Mouse (Mus musculus): ENCODE measurements around the gene Nckap5l. TPM values are rescaled to one million over a fixed set of nuclear protein-coding genes. Genes with fewer than 3 reads are reported as not detected.
A peak's percentile ranks its signal among the peaks of the same experiment; 100 is the strongest.

Nckap5l gene
- polyA plus RNA-seq, 1 experiment, result 3.1 TPM

DNA sequence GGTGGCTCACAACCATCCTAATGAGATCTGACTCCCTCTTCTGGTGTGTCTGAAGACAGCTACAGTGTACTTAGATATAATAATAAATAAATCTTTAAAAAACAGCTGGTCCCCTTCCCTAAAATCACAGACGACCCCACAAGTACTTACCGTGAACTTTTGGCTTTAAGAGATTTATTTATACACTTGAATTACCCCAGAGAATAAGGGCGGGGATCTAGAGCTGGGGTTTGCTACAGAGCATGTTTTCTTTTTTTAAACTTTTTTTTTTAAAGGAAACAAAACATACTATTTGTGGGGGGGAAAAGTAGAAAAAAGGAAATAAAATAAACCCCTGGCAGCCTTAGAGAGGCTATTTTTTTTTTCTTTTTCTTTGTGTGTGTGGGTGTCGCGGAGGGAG, 37.4 kb downstream of the Nckap5l start:
- H3K4me1 ChIP-seq (ENCODE audit: control insufficient read depth, insufficient read depth, low read length), result peaks cover 6% of the 10 kb centered on the region; the same call in 1 of the 2 replicates
- WGBS, result 21% methylated on average over 5 of the region's 5 CpGs
- H3K27me3 ChIP-seq (replicated peaks; ENCODE audit: control insufficient read depth, insufficient read depth, low read length), result no peaks in the 10 kb centered on the region
- H3K4me3 ChIP-seq (ENCODE audit: insufficient read depth, low read depth, low read length), result no peak overlapping the region
- H3K27ac ChIP-seq (ENCODE audit: insufficient read depth, low read depth, low read length), result no peak overlapping the region
- DNase-seq, result no peak
- H3K36me3 ChIP-seq (ENCODE audit: control insufficient read depth, insufficient read depth, low read length), result no peaks in the 10 kb centered on the region
- TF ChIP-seq CTCF (conservative IDR thresholded peaks at IDR 0.05; ENCODE audit: insufficient read depth, insufficient read length, low read depth, low read length), result no peak
- TF ChIP-seq POLR2A (IDR thresholded peaks at IDR 0.05; ENCODE audit: low read depth, low read length), result no peak

- TF ChIP-seq CTCF (conservative IDR thresholded peaks at IDR 0.05; ENCODE audit: insufficient read depth, insufficient read length, low read depth, low read length) (no peak), POLR2A (IDR thresholded peaks at IDR 0.05; ENCODE audit: low read depth, low read length) (no peak)
- H3K27me3 ChIP-seq (replicated peaks; ENCODE audit: control insufficient read depth, insufficient read depth, low read length), result no peaks in the 10 kb centered on the region
- DNase-seq, result no peak
- peaks cover 6% of the 10 kb centered on the region; the same call in 1 of the 2 replicates for H3K4me1 ChIP-seq (ENCODE audit: control insufficient read depth, insufficient read depth, low read length)
- WGBS, result 47% methylated on average over 17 of the region's 17 CpGs
- no peaks in the 10 kb centered on the region for H3K36me3 ChIP-seq (ENCODE audit: control insufficient read depth, insufficient read depth, low read length)
- no peak overlapping the region for H3K27ac ChIP-seq (ENCODE audit: insufficient read depth, low read depth, low read length)
- H3K4me3 ChIP-seq (ENCODE audit: insufficient read depth, low read depth, low read length), result no peak overlapping the region
Observed at GRCm38 (mm10) chr15:99417692-99418271, 39.8 kb downstream of the Nckap5l start.

DNA sequence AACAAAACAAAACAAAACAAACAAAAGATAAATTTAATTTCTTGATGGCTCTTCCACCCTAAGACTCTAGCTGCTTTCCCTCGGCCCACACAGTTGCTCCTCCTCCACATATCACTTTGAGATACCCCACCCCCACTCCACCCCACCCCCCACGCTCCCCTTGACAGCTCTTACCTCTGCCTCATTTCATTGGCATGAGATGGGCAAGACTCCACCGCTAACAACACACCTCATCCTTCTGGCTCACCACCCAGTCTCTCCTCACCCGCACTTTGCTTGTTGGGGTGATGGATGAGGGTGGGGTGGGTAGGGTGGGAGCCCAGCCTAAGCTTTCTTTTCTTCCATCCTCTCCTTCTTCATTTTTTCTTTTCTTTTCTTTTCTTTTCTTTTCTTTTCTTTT, 40.6 kb downstream of the Nckap5l start:
- WGBS, result 15% methylated on average over 4 of the region's 4 CpGs
- no peaks in the 10 kb centered on the region for H3K27me3 ChIP-seq (replicated peaks; ENCODE audit: control insufficient read depth, insufficient read depth, low read length)
- no peak for TF ChIP-seq CTCF (conservative IDR thresholded peaks at IDR 0.05; ENCODE audit: insufficient read depth, insufficient read length, low read depth, low read length)
- TF ChIP-seq POLR2A (IDR thresholded peaks at IDR 0.05; ENCODE audit: low read depth, low read length), result no peak
- H3K4me1 ChIP-seq (ENCODE audit: control insufficient read depth, insufficient read depth, low read length), result peaks cover 6% of the 10 kb centered on the region; the same call in 1 of the 2 replicates
- no peak for DNase-seq
- no peaks in the 10 kb centered on the region for H3K36me3 ChIP-seq (ENCODE audit: control insufficient read depth, insufficient read depth, low read length)
- H3K4me3 ChIP-seq (ENCODE audit: insufficient read depth, low read depth, low read length), result no peak overlapping the region
- H3K27ac ChIP-seq (ENCODE audit: insufficient read depth, low read depth, low read length), result no peak overlapping the region

- H3K27ac ChIP-seq (ENCODE audit: insufficient read depth, low read depth, low read length), result no peak overlapping the region
- peak; percentile 87 for DNase-seq
- 11% methylated on average over 13 of the region's 13 CpGs for WGBS
- no peaks in the 10 kb centered on the region for H3K27me3 ChIP-seq (replicated peaks; ENCODE audit: control insufficient read depth, insufficient read depth, low read length)
- no peaks in the 10 kb centered on the region for H3K36me3 ChIP-seq (ENCODE audit: control insufficient read depth, insufficient read depth, low read length)
- H3K4me3 ChIP-seq (ENCODE audit: insufficient read depth, low read depth, low read length), result no peak overlapping the region
- H3K4me1 ChIP-seq (ENCODE audit: control insufficient read depth, insufficient read depth, low read length), result peaks cover 6% of the 10 kb centered on the region; the same call in 1 of the 2 replicates
- TF ChIP-seq CTCF (conservative IDR thresholded peaks at IDR 0.05; ENCODE audit: insufficient read depth, insufficient read length, low read depth, low read length) (peak; percentile 100), POLR2A (IDR thresholded peaks at IDR 0.05; ENCODE audit: low read depth, low read length) (no peak)
Observed at GRCm38 (mm10) chr15:99416348-99416882, 41.1 kb downstream of the Nckap5l start.

DNA sequence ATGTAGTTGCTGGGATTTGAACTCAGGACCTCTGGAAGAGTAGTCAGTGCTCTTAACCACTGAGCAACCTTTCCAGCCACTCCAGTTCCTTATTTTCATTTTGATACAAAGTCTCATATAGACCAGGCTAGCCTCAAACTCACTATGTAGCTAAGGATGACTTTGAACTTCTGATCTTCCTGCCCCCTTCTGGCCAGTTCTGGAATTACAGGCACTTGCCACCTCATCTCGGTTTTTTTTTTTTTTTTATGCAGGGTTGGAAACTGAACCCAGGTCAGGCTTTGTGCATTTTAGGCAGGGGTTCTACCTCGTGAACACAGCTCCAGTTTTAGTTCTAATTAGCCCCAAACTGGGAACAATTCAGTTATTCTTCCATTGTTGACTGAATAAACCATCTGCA, 41.8 kb downstream of the Nckap5l start:
- H3K36me3 ChIP-seq (ENCODE audit: control insufficient read depth, insufficient read depth, low read length), result no peaks in the 10 kb centered on the region
- peak; percentile 58 for DNase-seq
- no peak overlapping the region for H3K4me3 ChIP-seq (ENCODE audit: insufficient read depth, low read depth, low read length)
- H3K27ac ChIP-seq (ENCODE audit: insufficient read depth, low read depth, low read length), result no peak overlapping the region
- H3K27me3 ChIP-seq (replicated peaks; ENCODE audit: control insufficient read depth, insufficient read depth, low read length), result no peaks in the 10 kb centered on the region
- 0 out of 2 replicates have a peak, but pooled peaks have one; percentile 29 for TF ChIP-seq CTCF (conservative IDR thresholded peaks at IDR 0.05; ENCODE audit: insufficient read depth, insufficient read length, low read depth, low read length)
- TF ChIP-seq POLR2A (IDR thresholded peaks at IDR 0.05; ENCODE audit: low read depth, low read length), result no peak
- 8% methylated on average over 2 of the region's 2 CpGs for WGBS
- H3K4me1 ChIP-seq (ENCODE audit: control insufficient read depth, insufficient read depth, low read length), result peaks cover 2% of the 10 kb centered on the region; the same call in 1 of the 2 replicates

DNA sequence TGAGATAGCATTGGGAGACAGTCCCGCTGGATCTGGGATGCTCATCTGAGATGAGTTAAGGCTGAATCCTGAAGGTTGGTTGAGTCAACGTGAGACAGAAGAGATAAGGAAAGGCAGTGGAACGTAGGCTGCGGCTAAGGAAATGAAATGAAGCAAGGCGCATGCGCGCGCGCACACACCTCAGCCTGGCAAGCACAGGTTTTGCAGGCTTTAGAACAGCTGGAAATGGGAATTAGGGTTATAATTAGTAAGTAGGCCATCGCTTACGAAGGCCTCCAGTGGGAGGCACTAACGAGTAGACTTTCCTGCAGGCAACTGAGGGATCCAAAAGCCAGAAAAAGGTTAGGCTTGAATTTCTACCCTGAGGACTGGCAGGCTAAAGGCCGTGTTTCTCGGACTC, 45.8 kb downstream of the Nckap5l start:
- Histone ChIP-seq H3K36me3 (ENCODE audit: control insufficient read depth, insufficient read depth, low read length) (peaks cover 11% of the 10 kb centered on the region), H3K27me3 (replicated peaks; ENCODE audit: control insufficient read depth, insufficient read depth, low read length) (no peaks in the 10 kb centered on the region), H3K27ac (ENCODE audit: insufficient read depth, low read depth, low read length) (no peak overlapping the region), H3K4me3 (ENCODE audit: insufficient read depth, low read depth, low read length) (no peak overlapping the region), H3K4me1 (ENCODE audit: control insufficient read depth, insufficient read depth, low read length) (no peaks in the 10 kb centered on the region; the same call in 1 of the 2 replicates)
- no peak for TF ChIP-seq POLR2A (IDR thresholded peaks at IDR 0.05; ENCODE audit: low read depth, low read length)
- TF ChIP-seq CTCF (conservative IDR thresholded peaks at IDR 0.05; ENCODE audit: insufficient read depth, insufficient read length, low read depth, low read length), result 0 out of 2 replicates have a peak, but pooled peaks have one; percentile 24
- 41% methylated on average over 14 of the region's 14 CpGs for WGBS
- no peak for DNase-seq

- Histone ChIP-seq H3K27ac (ENCODE audit: insufficient read depth, low read depth, low read length) (no peak overlapping the region), H3K4me3 (ENCODE audit: insufficient read depth, low read depth, low read length) (no peak overlapping the region), H3K36me3 (ENCODE audit: control insufficient read depth, insufficient read depth, low read length) (peaks cover 27% of the 10 kb centered on the region), H3K4me1 (ENCODE audit: control insufficient read depth, insufficient read depth, low read length) (peaks cover 7% of the 10 kb centered on the region), H3K27me3 (replicated peaks; ENCODE audit: control insufficient read depth, insufficient read depth, low read length) (no peaks in the 10 kb centered on the region)
- WGBS, result 81% methylated on average over 9 of the region's 9 CpGs
- DNase-seq, result no peak
- TF ChIP-seq CTCF (conservative IDR thresholded peaks at IDR 0.05; ENCODE audit: insufficient read depth, insufficient read length, low read depth, low read length) (no peak), POLR2A (IDR thresholded peaks at IDR 0.05; ENCODE audit: low read depth, low read length) (no peak)
Observed at GRCm38 (mm10) chr15:99408845-99409244, 48.7 kb downstream of the Nckap5l start.
